Mouse (Mus musculus) 3134 (cell line): Measurements from ENCODE around the gene Gm20671.
"Not testable (repeated sequence)": the region's sequence is repeated elsewhere in the genome, so short reads cannot be mapped to it uniquely, and the experiment has no call there.

ENCODE experiments used
- DNase-seq: peaks from one replicate; pipeline ENCODE4 v3.0.0-alpha.2; 2011; ENCODE audit warnings: low spot score; ENCODE audit not compliant: insufficient read length; ENCODE audit errors: extremely low read depth

Gene Gm20671

DNA sequence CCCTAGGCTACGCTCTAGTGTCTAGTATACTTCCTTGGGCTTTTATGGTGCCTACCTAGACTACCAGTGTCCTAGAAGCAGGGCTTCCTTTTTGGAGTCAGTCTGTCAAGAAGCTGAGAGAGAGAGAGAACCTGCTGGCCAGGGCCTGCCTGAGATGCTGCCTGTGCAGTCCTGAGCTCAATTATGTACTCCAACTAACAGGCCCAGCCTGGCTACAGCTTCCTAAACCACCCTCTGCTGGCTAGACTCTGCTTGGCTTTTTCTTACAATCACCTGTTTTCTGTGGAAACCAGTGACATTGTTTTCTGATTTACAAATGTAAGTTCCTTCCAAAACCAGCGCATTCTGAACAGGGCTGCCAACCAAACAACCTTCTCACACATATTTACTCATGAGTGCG is 86.8 kb downstream of the Gm20671 start:
- DNase-seq, result no peak

GRCm38 (mm10) chr5:32736770-32737169 is 90.1 kb downstream of the Gm20671 start:
- not testable (repeated sequence) for DNase-seq

GRCm38 (mm10) chr5:32735779-32736178 is 91.1 kb downstream of the Gm20671 start:
- no peak for DNase-seq

DNA sequence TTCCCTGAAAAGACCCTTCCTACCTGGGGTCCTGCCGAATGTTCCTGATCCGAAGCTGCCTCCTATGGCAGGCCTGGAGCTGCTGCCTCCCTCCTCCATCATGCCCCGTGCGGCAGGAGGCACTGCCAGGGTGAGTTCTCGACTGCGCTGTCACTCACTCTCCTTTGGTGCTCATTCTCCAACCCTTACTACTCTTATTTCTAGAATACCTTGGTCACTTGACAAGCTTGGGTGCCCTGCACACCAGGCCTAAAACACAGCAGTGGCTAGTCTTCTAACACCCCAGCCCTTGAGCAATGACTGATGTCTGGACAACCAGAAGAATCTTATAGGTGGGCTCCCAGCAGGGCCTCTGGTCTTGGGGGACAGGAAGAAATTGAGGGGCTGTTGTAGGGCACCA is 93.0 kb downstream of the Gm20671 start:
- DNase-seq, result not testable (repeated sequence)

DNA sequence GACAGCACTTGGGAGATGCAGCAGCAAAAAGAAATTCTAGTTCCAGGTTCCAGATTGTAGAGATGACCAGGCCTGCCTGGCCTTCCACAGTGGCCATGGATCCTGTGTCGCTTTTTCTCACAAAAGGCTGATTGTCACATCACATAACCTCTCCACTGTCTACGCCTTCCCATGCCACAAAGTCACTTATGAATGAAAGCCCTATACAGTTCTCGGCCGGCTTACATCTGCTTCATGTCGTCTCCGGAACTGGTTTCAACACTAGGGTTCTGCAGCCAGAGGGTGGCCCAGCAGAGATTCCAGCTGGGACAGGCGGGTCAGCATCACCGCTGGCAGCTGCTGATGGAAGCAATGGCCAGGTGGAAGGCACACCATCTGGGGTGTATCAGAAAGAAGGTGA is 98.1 kb downstream of the Gm20671 start:
- no peak for DNase-seq

- DNase-seq, result no peak
Measured at GRCm38 (mm10) chr5:32728300-32728699, 98.6 kb downstream of the Gm20671 start.

- DNase-seq, result not testable (repeated sequence)
Measured at GRCm38 (mm10) chr5:32725397-32725796, 101.5 kb downstream of the Gm20671 start.

DNA sequence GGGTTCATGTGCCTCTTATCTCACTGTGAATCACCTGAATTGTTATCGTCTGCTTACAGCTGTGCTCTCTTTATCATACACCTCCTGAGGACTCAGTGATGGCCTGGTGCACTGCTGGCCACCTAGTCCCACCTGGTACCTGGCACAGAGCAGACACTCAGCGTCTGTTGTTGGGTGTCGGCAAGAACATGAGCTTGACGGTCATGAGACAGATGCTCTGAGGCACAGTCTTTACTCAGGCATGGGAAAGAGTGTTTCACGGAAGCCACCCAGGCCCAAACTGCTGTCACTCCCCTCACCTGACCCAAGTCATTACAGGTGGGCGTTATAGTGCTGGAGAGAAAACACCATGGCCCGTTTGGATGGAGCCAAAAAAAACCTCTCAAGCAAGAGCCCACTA is 102.9 kb downstream of the Gm20671 start:
- DNase-seq, result no peak

- not testable (repeated sequence) for DNase-seq
Measured at GRCm38 (mm10) chr5:32722711-32723110, 104.2 kb downstream of the Gm20671 start.

GRCm38 (mm10) chr5:32722263-32722662 is 104.6 kb downstream of the Gm20671 start:
- DNase-seq, result no peak

GRCm38 (mm10) chr5:32721316-32721715 is 105.6 kb downstream of the Gm20671 start:
- DNase-seq, result no peak

- DNase-seq, result no peak
Measured at GRCm38 (mm10) chr5:32720416-32720815, 106.5 kb downstream of the Gm20671 start.

GRCm38 (mm10) chr5:32718916-32719315 is 108.0 kb downstream of the Gm20671 start:
- no peak for DNase-seq

DNA sequence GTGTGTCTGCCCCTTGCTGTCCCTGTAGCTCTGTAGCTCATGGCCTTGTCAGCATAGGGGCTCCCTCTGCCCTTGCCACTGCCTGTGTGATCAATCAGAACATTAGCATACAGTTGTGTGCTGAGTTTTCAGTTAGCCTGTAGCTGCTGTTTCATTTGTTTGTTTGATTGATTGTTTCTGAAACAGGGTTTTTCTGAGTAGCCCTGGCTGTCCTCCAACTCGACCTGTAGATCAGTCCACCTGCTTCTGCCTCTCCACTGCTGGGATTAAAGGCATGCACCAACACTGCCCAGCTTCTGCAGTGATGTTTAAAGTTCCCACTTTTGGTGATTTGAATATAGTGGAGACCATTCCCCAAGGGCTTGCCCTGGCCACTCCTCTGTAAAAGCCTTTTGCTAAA is 109.2 kb downstream of the Gm20671 start:
- no peak for DNase-seq

GRCm38 (mm10) chr5:32713703-32714467 is 113.0 kb downstream of the Gm20671 start:
- peak; percentile 97 for DNase-seq

DNA sequence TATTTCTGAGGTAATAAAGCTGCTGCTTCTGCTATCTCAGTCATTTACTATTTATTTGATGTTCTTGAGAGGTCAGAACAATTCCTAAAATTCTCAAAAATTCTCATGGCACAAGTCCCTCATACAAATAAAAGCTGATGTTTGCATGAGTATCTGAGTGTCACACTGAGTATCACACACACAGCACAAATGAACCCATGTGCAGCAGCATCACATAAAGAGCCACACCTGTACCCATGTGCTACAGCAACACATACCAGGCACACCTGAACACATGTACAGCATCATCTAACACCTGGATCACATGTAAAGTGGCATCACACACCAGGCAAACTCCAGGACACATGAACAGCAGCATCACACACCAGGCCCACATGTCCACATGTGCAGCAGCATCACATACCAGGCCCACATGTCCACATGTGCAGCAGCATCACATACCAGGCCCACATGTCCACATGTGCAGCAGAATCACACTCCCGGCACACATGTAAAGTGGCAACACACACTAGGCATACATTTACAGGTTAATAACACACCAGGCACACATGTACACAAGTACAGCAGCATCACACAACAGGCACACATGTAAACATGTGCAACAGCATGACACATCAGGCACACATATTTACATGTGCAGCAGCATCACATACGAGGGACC is 113.7 kb downstream of the Gm20671 start:
- DNase-seq, result peak; percentile 40

DNA sequence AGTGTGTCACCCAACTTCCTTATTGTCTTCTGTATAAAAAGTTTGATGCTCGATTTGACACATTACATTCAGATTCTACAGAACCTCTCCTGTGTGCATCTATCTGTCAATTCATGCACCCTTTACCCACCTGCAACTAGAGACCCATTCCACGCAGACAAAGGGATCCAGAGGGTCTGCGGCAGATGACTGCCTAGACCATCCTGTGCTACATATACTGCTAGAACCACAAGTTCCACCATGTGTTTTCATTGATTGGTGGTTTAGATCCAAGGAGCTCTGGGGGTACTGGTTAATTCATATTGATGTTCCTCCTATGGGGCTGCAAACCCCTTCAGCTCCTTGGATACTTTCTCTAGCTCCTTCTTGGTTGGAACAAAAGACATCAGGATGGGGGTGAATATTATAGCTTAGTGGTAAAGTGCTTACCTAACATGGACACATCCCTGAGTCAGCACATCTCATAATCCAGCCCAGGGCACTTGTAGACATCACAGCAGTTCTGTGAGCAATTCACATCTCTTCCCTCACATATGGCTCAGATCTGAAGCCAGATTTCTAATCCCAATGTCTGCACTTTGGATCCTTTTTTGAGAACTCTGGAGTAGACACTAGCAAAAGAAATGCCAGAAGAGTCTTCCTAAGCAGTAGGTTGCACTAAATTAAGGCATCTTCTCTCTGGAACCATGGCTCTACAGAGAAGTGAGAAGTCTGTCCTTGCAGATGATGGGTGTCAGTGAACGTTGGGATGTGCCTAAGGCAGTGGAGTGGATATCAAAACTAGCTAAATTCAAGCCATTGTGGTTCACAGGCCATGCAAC is 114.5 kb downstream of the Gm20671 start:
- DNase-seq, result no peak

GRCm38 (mm10) chr5:32711485-32711884 is 115.4 kb downstream of the Gm20671 start:
- no peak for DNase-seq

- DNase-seq, result no peak
Measured at GRCm38 (mm10) chr5:32706226-32706780, 120.6 kb downstream of the Gm20671 start.

GRCm38 (mm10) chr5:32697208-32697867 is 129.6 kb downstream of the Gm20671 start:
- DNase-seq, result no peak
